Mouse (Mus musculus) adrenal gland, postnatal 10 days (tissue): ENCODE measurements around the gene Ifng. TPM values are rescaled to one million over a fixed set of nuclear protein-coding genes. Genes with fewer than 3 reads are reported as not detected.

ENCODE experiments used
- DNase-seq: peaks from one replicate; pipeline ENCODE4 v3.0.0; 2021; ENCODE audit warnings: mixed read lengths
- total RNA-seq, 2 experiments: library from RNA; stranded (reverse); gene quantifications; 2 replicates each; pipeline ENCODE4 v1.2.3; 2021

Gene Ifng
- total RNA-seq, 2 experiments from 2014 or later, result not detected

GRCm38 (mm10) chr10:118480118-118480517 is 39.3 kb downstream of the Ifng start:
- DNase-seq, result no peak

DNA sequence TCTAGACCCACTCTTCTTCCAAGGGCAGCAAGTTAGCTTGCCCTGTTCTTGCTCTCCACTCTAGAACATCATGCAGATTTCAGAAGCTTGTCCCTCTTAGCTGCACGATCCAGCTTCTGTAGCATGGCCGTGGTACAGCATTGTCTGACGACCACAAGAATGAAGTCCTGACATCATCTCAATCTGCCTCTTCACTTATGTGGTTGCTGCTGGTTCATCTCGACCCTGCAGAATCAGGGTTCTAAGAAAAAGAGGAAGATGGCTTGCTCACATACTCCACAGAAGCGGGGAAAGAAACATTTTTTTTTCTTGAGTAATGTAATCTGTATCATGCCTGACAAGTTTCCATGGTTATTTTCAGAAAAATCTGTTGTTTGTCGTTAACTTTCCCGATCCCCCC is 39.9 kb downstream of the Ifng start:
- no peak for DNase-seq

GRCm38 (mm10) chr10:118494109-118494508 is 53.3 kb downstream of the Ifng start:
- no peak for DNase-seq

DNA sequence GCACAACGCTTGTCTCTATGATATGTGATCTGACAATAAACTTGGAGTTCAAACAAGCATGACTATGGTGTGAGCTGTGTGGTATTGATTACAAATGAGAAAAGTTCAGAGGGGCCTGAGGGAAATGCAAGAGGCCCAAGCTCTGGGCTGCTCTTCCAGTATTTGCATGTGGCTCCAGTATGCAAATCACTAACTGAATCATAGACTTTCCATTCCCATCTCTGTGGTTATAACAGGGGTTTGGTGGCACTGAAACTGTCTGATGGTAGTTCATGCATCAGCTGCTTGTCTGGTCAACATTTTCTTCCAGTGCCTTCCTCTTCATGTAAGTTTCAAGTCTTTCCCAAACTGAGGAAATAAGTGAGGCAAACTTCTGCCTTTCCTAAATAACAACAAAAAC is 54.5 kb downstream of the Ifng start:
- no peak for DNase-seq

Other genes starting within 250 kb of the Ifng start
- gene Il22, start 236.1 kb upstream of the Ifng start, total RNA-seq, result not detected
- under 1 TPM; 0.58 to 0.72 TPM for gene Gm32717, start 200.3 kb upstream of the Ifng start, total RNA-seq
- gene Gm32802, start 182.4 kb upstream of the Ifng start, total RNA-seq, result under 1 TPM; 0.58 to 0.72 TPM
- gene Iltifb, start 146.0 kb upstream of the Ifng start, total RNA-seq, result not detected
- gene Gm9040, start 114.1 kb upstream of the Ifng start, total RNA-seq, result not detected
- gene Gm9044, start 108.6 kb upstream of the Ifng start, total RNA-seq, result not detected
- not detected for gene Gm9045, start 103.2 kb upstream of the Ifng start, total RNA-seq
- gene Gm9046, start 97.8 kb upstream of the Ifng start, total RNA-seq, result not detected
- not detected for gene Gm9048, start 92.4 kb upstream of the Ifng start, total RNA-seq
- not detected for gene Gm9049, start 86.9 kb upstream of the Ifng start, total RNA-seq